14 mouse cellular contexts compared by ENCODE assay signal in genomic region chr8:61873994-61874393, GRCm38 (mm10). TPM values are rescaled to one million over a fixed set of nuclear protein-coding genes. Genes with fewer than 3 reads are reported as not detected.
A peak's percentile ranks its signal among the peaks of the same experiment; 100 is the strongest.
DNase-seq lines count a peak whose midpoint lies in the region; ATAC-seq and TF ChIP-seq lines count a peak whose summit lies in the region.
"Had no signal": no experiment of that assay in that cellular context is flagged by ENCODE, and none has a peak within 500 bp of the region (broad histone marks: within the 10 kb centered on the region; RNA-seq: fewer than 3 reads in every experiment).

No protein-coding gene starts in this region.

- no peak overlapping the region for H3K27ac ChIP-seq in kidney, embryonic 14.5 days (ENCODE audit: low read depth, low read length)
- no peak overlapping the region for H3K27ac ChIP-seq in kidney, embryonic 15.5 days
- H3K27ac ChIP-seq in neural tube, embryonic 11.5 days (ENCODE audit: low read depth, low read length) = no peak overlapping the region
- no peak overlapping the region for H3K27ac ChIP-seq in stomach, postnatal 0 days (replicated peaks)
- H3K27ac ChIP-seq: limb, embryonic 15.5 days had no signal

- no peak overlapping the region for H3K4me2 ChIP-seq in kidney, embryonic 14.5 days (replicated peaks; ENCODE audit: low read depth, low read length)
- no peak overlapping the region for H3K4me2 ChIP-seq in kidney, embryonic 15.5 days
- no peak overlapping the region for H3K4me2 ChIP-seq in neural tube, embryonic 11.5 days (ENCODE audit: low read depth)
- no peak overlapping the region for H3K4me2 ChIP-seq in stomach, postnatal 0 days (replicated peaks; ENCODE audit: low read depth)
- H3K4me2 ChIP-seq: limb, embryonic 15.5 days had no signal

- peak; percentile 45 for TF ChIP-seq CTCF in stomach, postnatal 0 days (IDR thresholded peaks at IDR 0.05; ENCODE audit: low read depth)

- H3K9ac ChIP-seq in kidney, embryonic 14.5 days (ENCODE audit: low read depth, low read length) = no peak overlapping the region
- H3K9ac ChIP-seq in kidney, embryonic 15.5 days = no peak overlapping the region
- no peak overlapping the region for H3K9ac ChIP-seq in neural tube, embryonic 11.5 days (ENCODE audit: low read length)
- no peak overlapping the region for H3K9ac ChIP-seq in stomach, postnatal 0 days (ENCODE audit: low read length)
- H3K9ac ChIP-seq: limb, embryonic 15.5 days had no signal

- H3K4me3 ChIP-seq in kidney, embryonic 14.5 days (ENCODE audit: low read length) = no peak overlapping the region
- H3K4me3 ChIP-seq in kidney, embryonic 15.5 days (replicated peaks) = no peak overlapping the region
- H3K4me3 ChIP-seq in neural tube, embryonic 11.5 days (ENCODE audit: low read depth, low read length) = no peak overlapping the region
- H3K4me3 ChIP-seq in stomach, postnatal 0 days (ENCODE audit: low read depth, low read length) = no peak overlapping the region
- H3K4me3 ChIP-seq: limb, embryonic 15.5 days; megakaryocyte, embryonic 14.5 days had no signal

- no peaks in the 10 kb centered on the region for H3K4me1 ChIP-seq in kidney, embryonic 14.5 days (ENCODE audit: control insufficient read depth, insufficient read depth, low read length)
- H3K4me1 ChIP-seq in kidney, embryonic 15.5 days = peaks cover 7% of the 10 kb centered on the region; the same call in 1 of the 2 replicates
- H3K4me1 ChIP-seq in neural tube, embryonic 11.5 days (ENCODE audit: control insufficient read depth, insufficient read depth, low read length) = no peaks in the 10 kb centered on the region
- no peaks in the 10 kb centered on the region for H3K4me1 ChIP-seq in stomach, postnatal 0 days (replicated peaks; ENCODE audit: control insufficient read depth, insufficient read depth)
- H3K4me1 ChIP-seq: limb, embryonic 15.5 days had no signal

- no peak for TF ChIP-seq EP300 in stomach, postnatal 0 days (optimal IDR thresholded peaks at IDR 0.05)

- H3K9me3 ChIP-seq in kidney, embryonic 14.5 days (ENCODE audit: control insufficient read depth, low read length) = no peaks in the 10 kb centered on the region
- H3K9me3 ChIP-seq in kidney, embryonic 15.5 days (replicated peaks) = no peaks in the 10 kb centered on the region
- no peaks in the 10 kb centered on the region for H3K9me3 ChIP-seq in neural tube, embryonic 11.5 days (ENCODE audit: control insufficient read depth, low read length)
- no peaks in the 10 kb centered on the region for H3K9me3 ChIP-seq in stomach, postnatal 0 days (ENCODE audit: control insufficient read depth, low read length)
- H3K9me3 ChIP-seq: limb, embryonic 15.5 days had no signal

- intact Hi-C loops in heart, postnatal 25 days (cut with DNase I) = loop anchor here (2.0 kb wide), 1 partner anchor 173 kb away; no protein-coding TSS in a partner anchor

- peak; percentile 18 for DNase-seq in neural tube, embryonic 11.5 days (ENCODE audit: low spot score)
- no peak for DNase-seq in neural tube, embryonic 10.5 days (ENCODE audit: extremely low spot score, low spot score)
- peak; percentile 58 for DNase-seq in embryo, embryonic 10 days (ENCODE audit: low spot score)
- peak; percentile 33 for DNase-seq in stomach, postnatal 0 days (ENCODE audit: low spot score)
- no peak for DNase-seq in layer of hippocampus, postnatal 36 days
- no peak for DNase-seq in heart, postnatal 25 days (ENCODE audit: low spot score)
- DNase-seq: cerebellum, adult 9-11 months; heart, postnatal 36 days; thymus, adult 18-20 months had no signal

- no peaks in the 10 kb centered on the region for H3K27me3 ChIP-seq in kidney, embryonic 14.5 days (ENCODE audit: control insufficient read depth, insufficient read depth, low read length)
- H3K27me3 ChIP-seq in kidney, embryonic 15.5 days = no peaks in the 10 kb centered on the region
- H3K27me3 ChIP-seq in neural tube, embryonic 11.5 days (ENCODE audit: control insufficient read depth, insufficient read depth, low read length) = no peaks in the 10 kb centered on the region
- no peaks in the 10 kb centered on the region for H3K27me3 ChIP-seq in stomach, postnatal 0 days (ENCODE audit: control insufficient read depth, insufficient read depth, low read length)
- H3K27me3 ChIP-seq: limb, embryonic 15.5 days; megakaryocyte, embryonic 14.5 days had no signal

- ATAC-seq in kidney, embryonic 14.5 days (ENCODE audit: low FRiP score, low TSS enrichment) = 0 out of 2 replicates have a peak, but pooled peaks have one; percentile 25
- ATAC-seq in kidney, embryonic 15.5 days (replicated peaks; ENCODE audit: low FRiP score) = no peak
- ATAC-seq in neural tube, embryonic 11.5 days (ENCODE audit: insufficient read depth, low FRiP score, low TSS enrichment) = no peak
- 0 out of 2 replicates have a peak, but pooled peaks have one; percentile 24 for ATAC-seq in stomach, postnatal 0 days (ENCODE audit: low FRiP score, low TSS enrichment)

- H3K36me3 ChIP-seq in kidney, embryonic 14.5 days (ENCODE audit: control insufficient read depth, insufficient read depth, low read length) = no peaks in the 10 kb centered on the region
- no peaks in the 10 kb centered on the region for H3K36me3 ChIP-seq in kidney, embryonic 15.5 days
- H3K36me3 ChIP-seq in neural tube, embryonic 11.5 days (ENCODE audit: control insufficient read depth, insufficient read depth, low read length) = no peaks in the 10 kb centered on the region
- no peaks in the 10 kb centered on the region for H3K36me3 ChIP-seq in stomach, postnatal 0 days (ENCODE audit: control insufficient read depth, insufficient read depth, low read length)
- H3K36me3 ChIP-seq: limb, embryonic 15.5 days had no signal

- 64% methylated on average over 9 of the region's 9 CpGs for WGBS in kidney, embryonic 14.5 days
- 55% methylated on average over 9 of the region's 9 CpGs for WGBS in kidney, embryonic 15.5 days
- 54% methylated on average over 9 of the region's 9 CpGs for WGBS in neural tube, embryonic 11.5 days
- 54% methylated on average over 9 of the region's 9 CpGs for WGBS in stomach, postnatal 0 days

RNA-seq across cellular contexts. Expression of gene Palld, which starts 28.5 kb away (rescaled TPM):
- polyA plus RNA-seq in kidney, embryonic 14.5 days (2014; fragmentation: Nextera tagmentation; extraction: Ambion mirVana) = 41.6 and 53.1 TPM in 2 replicates
- 62.4 and 76.7 TPM in 2 replicates for polyA plus RNA-seq in kidney, embryonic 15.5 days (2015; fragmentation: Nextera tagmentation; extraction: Ambion mirVana)
- 54.7 and 57.8 TPM in 2 replicates for polyA plus RNA-seq in neural tube, embryonic 11.5 days (2014; fragmentation: Nextera tagmentation; extraction: Ambion mirVana)
- polyA plus RNA-seq in stomach, postnatal 0 days (2015; fragmentation: Nextera tagmentation; extraction: Ambion mirVana) = 69.9 and 71.0 TPM in 2 replicates
- total RNA-seq in layer of hippocampus, postnatal 36 days (2021) = 1 to 10 TPM; 5.4 TPM
- 100 to 1,000 TPM; 228 to 233 TPM for total RNA-seq in heart, postnatal 25 days (2021)
- total RNA-seq: granulocyte monocyte progenitor cell, adult 5-6 weeks had no signal

RNA-seq across cellular contexts. Expression of gene Ddx60, which starts 53.9 kb away (rescaled TPM):
- 0.39 and 0.64 TPM in 2 replicates for polyA plus RNA-seq in kidney, embryonic 14.5 days (2014; fragmentation: Nextera tagmentation; extraction: Ambion mirVana)
- 0.24 and 0.88 TPM in 2 replicates for polyA plus RNA-seq in kidney, embryonic 15.5 days (2015; fragmentation: Nextera tagmentation; extraction: Ambion mirVana)
- 0.05 and 0.28 TPM in 2 replicates for polyA plus RNA-seq in neural tube, embryonic 11.5 days (2014; fragmentation: Nextera tagmentation; extraction: Ambion mirVana)
- polyA plus RNA-seq in stomach, postnatal 0 days (2015; fragmentation: Nextera tagmentation; extraction: Ambion mirVana) = 5.2 and 6.8 TPM in 2 replicates
- under 1 TPM; 0.47 to 0.56 TPM for total RNA-seq in layer of hippocampus, postnatal 36 days (2021)
- 1 to 10 TPM; 1.3 to 2.1 TPM for total RNA-seq in heart, postnatal 25 days (2021)

Comparison
In these comparisons a context has a peak if more than half of its experiments do, and no peak if none do; other contexts are left out.
1. ATAC-seq: peak in kidney, embryonic 14.5 days (single experiment) and stomach, postnatal 0 days (single experiment); none in kidney, embryonic 15.5 days (single experiment) and neural tube, embryonic 11.5 days (single experiment).
2. DNase-seq: peak in neural tube, embryonic 11.5 days (single experiment), embryo, embryonic 10 days (single experiment) and stomach, postnatal 0 days (single experiment); none in neural tube, embryonic 10.5 days (single experiment), layer of hippocampus, postnatal 36 days (0 of 2) and heart, postnatal 25 days (single experiment).